Mouse (Mus musculus) spleen, adult 2 months (tissue): ENCODE data around the gene Slc35e2. TPM values are rescaled to one million over a fixed set of nuclear protein-coding genes. Genes with fewer than 3 reads are reported as not detected.
A peak's percentile ranks its signal among the peaks of the same experiment; 100 is the strongest.
"Not testable (repeated sequence)": the region's sequence is repeated elsewhere in the genome, so short reads cannot be mapped to it uniquely, and the experiment has no call there.

Experiments used
- DNase-seq, 2 experiments: peaks; one replicate each; pipeline versions ENCODE4 v3.0.0 to v3.0.0-alpha.2; 2012 to 2021; ENCODE audit warnings: low spot score in 2 of 2, low read depth in 1 of 2
- H3K27ac ChIP-seq: fragments of 200-500 bp; 2 replicates; pipeline ENCODE4 v1.5.1; 2012; ENCODE audit warnings: low read length, inconsistent platforms; ENCODE audit not compliant: insufficient read depth
- H3K27me3 ChIP-seq: fragments of 200-500 bp; 2 replicates; pipeline ENCODE4 v1.6.1; 2012; ENCODE audit warnings: mild to moderate bottlenecking, moderate library complexity, low read length, inconsistent platforms; ENCODE audit not compliant: control insufficient read depth, insufficient read depth
- H3K36me3 ChIP-seq: fragments of 200-500 bp; 2 replicates; pipeline ENCODE4 v1.6.1; 2012; ENCODE audit warnings: mild to moderate bottlenecking, low read length, inconsistent platforms; ENCODE audit not compliant: control insufficient read depth, insufficient read depth
- H3K4me1 ChIP-seq: fragments of 200-500 bp; 2 replicates; pipeline ENCODE4 v1.6.1; 2011; ENCODE audit warnings: inconsistent platforms; ENCODE audit not compliant: control insufficient read depth, insufficient read depth, insufficient read length
- H3K4me3 ChIP-seq: fragments of 200-500 bp; 2 replicates; pipeline ENCODE4 v1.5.1; 2011; ENCODE audit warnings: mild to moderate bottlenecking, inconsistent platforms; ENCODE audit not compliant: insufficient read depth, insufficient read length; ENCODE audit errors: extremely low read depth
- CTCF ChIP-seq: fragments of 200-500 bp; IDR thresholded peaks from 2 replicates; pipeline ENCODE4 v1.5.1; 2011; ENCODE audit warnings: mild to moderate bottlenecking, inconsistent platforms; ENCODE audit not compliant: insufficient read depth, insufficient read length, insufficient replicate concordance; ENCODE audit errors: extremely low read depth
- POLR2A ChIP-seq: fragments of 200-500 bp; IDR thresholded peaks from 2 replicates; pipeline ENCODE4 v1.6.1; 2011; ENCODE audit warnings: low read depth, low read length, inconsistent platforms
- WGBS: fragments of 180-500 bp; shearing (Covaris S2); methylation state at CpG from one replicate; pipeline ENCODE4 v1.1.7; 2018; 5-methylcytosine and 5-hydroxymethylcytosine counted together
- polyA plus RNA-seq: library from polyadenylated mRNA; depleted of rRNA; stranded (reverse); fragments of >200 nt; gene quantifications from 2 replicates; pipeline ENCODE4 v1.2.3, GENCODE M21; 2012

Gene Slc35e2
- polyA plus RNA-seq, 1 experiment, result 7.1 TPM

- no peak for TF ChIP-seq POLR2A
- no peak overlapping the region for H3K4me3 ChIP-seq
- H3K27me3 ChIP-seq, result no peaks in the 10 kb centered on the region
- peaks cover 22% of the 10 kb centered on the region for H3K36me3 ChIP-seq
- DNase-seq, result no peak
- H3K4me1 ChIP-seq, result no peaks in the 10 kb centered on the region
- 80% methylated on average over 5 of the region's 5 CpGs for WGBS
- no peak overlapping the region for H3K27ac ChIP-seq
Observed at GRCm38 (mm10) chr4:155618321-155618720, 17.1 kb downstream of the Slc35e2 start.

GRCm38 (mm10) chr4:155624338-155625291 is 23.4 kb downstream of the Slc35e2 start, which contains the start of gene Cdk11b:
TSS of gene Cdk11b (plus strand) at chr4:155624854.
- DNase-seq, result peak; percentile 94 to 99
- TF ChIP-seq POLR2A, result peak; percentile 90
- TF ChIP-seq CTCF, result no peak
- WGBS, result under 1% methylated on average over 84 of the region's 84 CpGs
- Histone ChIP-seq H3K4me3 (peak within 1 kb of the TSS; percentile 82), H3K4me1 (peaks cover 4% of the 10 kb centered on the region; the same call in 1 of the 2 replicates), H3K27ac (peak within 1 kb of the TSS; percentile 94), H3K27me3 (no peaks in the 10 kb centered on the region), H3K36me3 (peaks cover 8% of the 10 kb centered on the region)

GRCm38 (mm10) chr4:155630267-155630666 is 29.1 kb downstream of the Slc35e2 start:
- Histone ChIP-seq H3K36me3 (peaks cover 35% of the 10 kb centered on the region), H3K27me3 (no peaks in the 10 kb centered on the region), H3K4me1 (peaks cover 1% of the 10 kb centered on the region; the same call in 1 of the 2 replicates), H3K4me3 (no peak overlapping the region), H3K27ac (no peak overlapping the region)
- no peak for DNase-seq
- WGBS, result 78% methylated on average over 6 of the region's 6 CpGs
- TF ChIP-seq POLR2A (no peak), CTCF (no peak)

GRCm38 (mm10) chr4:155635766-155636499 is 34.7 kb downstream of the Slc35e2 start:
- peaks cover 47% of the 10 kb centered on the region for H3K36me3 ChIP-seq
- no peak for DNase-seq
- no peak overlapping the region for H3K4me3 ChIP-seq
- no peaks in the 10 kb centered on the region for H3K4me1 ChIP-seq
- H3K27me3 ChIP-seq, result no peaks in the 10 kb centered on the region
- no peak overlapping the region for H3K27ac ChIP-seq
- TF ChIP-seq POLR2A, result no peak
- TF ChIP-seq CTCF, result no peak

- Histone ChIP-seq H3K4me1 (no peaks in the 10 kb centered on the region), H3K27ac (no peak overlapping the region), H3K27me3 (no peaks in the 10 kb centered on the region), H3K4me3 (no peak overlapping the region), H3K36me3 (peaks cover 53% of the 10 kb centered on the region)
- no peak for DNase-seq
- no peak for TF ChIP-seq CTCF
- 98% methylated on average over 1 of the region's 1 CpGs for WGBS
Observed at GRCm38 (mm10) chr4:155643531-155643930, 42.3 kb downstream of the Slc35e2 start.

GRCm38 (mm10) chr4:155645308-155645707 is 44.1 kb downstream of the Slc35e2 start, which contains the start of gene Gm10563:
TSS of gene Gm10563 (minus strand) at chr4:155645408.
- not testable (repeated sequence) for H3K27me3 ChIP-seq, H3K27ac ChIP-seq, H3K4me1 ChIP-seq, DNase-seq, H3K4me3 ChIP-seq
- WGBS, result 92% methylated on average over 2 of the region's 2 CpGs
- H3K36me3 ChIP-seq, result peaks cover 61% of the 10 kb centered on the region
